Mouse (Mus musculus) A20 (cell line): ENCODE measurements around the gene 4921524J17Rik.

Experiments used
- DNase-seq: peaks from one replicate; pipeline ENCODE4 v3.0.0-alpha.2; 2011; ENCODE audit warnings: low read depth, low spot score

4921524J17Rik gene

DNA sequence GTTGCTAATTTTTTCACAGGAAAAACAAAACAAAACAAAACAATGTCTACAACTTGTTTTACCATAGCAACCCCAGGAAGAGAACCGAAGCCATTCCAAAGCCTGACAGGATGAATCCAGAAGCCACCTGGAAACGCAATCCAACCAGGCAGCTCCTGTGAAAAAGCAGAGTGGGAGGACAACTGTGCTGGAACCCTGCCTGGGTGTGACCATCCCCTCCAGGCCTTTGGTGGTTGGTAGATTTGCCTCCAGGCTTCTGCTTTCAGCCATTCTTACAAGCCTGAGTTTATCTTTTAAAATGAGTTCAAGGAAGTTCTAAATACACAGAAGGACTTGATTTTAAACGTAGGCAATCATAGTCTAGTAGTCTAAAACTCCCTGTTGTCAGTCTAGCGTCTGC, 50.7 kb downstream of the 4921524J17Rik start:
- DNase-seq = no peak

DNA sequence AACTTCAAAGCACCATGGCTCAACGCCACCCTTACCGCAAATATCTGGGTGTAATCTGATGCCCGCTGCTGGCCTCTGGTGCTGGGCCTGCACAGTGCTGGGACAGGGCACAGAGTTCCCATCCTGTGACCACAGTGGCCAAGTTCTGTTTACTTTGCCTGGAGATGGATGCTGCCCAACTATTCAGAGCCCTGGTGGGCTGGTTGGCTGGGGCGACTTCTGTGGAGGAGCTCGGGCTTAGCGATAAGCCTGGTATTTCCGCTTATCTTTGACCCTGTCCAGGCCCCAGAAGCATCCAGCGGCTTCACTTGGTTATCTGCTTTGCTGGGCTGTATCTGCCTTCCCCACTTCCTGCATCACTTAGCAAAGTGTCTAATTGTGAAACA, 51.8 kb downstream of the 4921524J17Rik start:
- no peak for DNase-seq

DNA sequence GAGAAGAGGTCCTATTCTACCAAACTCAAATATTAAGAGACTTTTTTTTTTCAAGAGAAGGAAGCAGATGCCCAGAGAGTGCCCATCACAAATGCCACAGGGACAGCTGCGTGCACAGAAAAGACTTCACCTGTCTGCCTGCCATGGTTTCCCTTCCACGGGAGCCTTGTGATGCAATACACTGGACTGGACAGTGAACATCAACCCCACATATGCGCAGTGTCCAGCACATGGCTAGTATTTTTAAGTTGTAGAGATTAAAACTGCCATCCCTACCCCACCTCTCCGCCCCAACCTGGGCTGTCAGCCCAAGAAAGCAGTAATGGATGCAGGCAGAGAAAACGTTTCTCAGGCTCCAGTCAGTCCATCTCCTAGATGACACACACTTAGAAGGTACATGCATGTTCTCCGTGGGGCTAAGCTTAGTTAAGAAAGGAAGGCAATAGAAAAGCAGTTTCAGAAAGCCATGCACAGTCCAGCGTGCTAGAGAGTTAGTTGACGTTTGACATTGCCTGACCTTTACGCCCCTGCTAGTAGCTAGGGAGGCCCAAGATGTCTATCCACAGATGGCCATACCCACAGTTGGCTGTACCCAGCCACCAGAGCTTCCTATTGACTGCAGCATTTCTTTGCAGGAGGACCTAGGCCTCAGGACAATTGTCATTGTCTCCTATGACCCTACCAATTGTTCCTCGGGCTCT, 52.4 kb downstream of the 4921524J17Rik start:
- no peak for DNase-seq

DNA sequence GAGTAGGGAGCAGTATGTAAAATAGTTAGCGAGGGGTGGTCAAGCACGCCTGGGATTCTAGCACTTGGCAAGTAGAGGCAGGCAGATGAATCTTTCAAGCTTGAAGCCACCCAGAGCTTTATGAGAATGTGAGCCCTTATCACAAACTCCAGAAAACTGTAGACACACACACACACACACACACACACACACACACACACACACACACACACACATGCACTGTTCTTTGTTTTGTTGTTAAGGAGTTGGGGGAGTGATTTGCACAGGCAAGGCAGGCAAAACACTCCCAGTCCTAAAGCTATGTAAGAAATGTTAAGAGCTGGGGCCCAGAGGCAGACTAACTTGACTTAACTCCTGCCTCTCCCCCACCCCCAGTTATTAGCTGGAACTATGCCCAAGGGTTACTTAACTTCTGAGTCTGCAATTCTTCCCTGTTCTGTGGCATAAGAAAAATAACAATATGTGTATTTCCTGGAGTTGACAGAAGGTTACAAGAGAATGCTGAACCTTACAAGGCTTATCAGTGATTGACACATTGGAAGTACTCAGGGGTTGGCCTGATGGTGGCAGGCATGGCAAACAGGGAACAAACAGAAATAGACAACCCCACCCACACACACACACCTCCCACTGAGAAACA, 53.4 kb downstream of the 4921524J17Rik start:
- no peak for DNase-seq

DNA sequence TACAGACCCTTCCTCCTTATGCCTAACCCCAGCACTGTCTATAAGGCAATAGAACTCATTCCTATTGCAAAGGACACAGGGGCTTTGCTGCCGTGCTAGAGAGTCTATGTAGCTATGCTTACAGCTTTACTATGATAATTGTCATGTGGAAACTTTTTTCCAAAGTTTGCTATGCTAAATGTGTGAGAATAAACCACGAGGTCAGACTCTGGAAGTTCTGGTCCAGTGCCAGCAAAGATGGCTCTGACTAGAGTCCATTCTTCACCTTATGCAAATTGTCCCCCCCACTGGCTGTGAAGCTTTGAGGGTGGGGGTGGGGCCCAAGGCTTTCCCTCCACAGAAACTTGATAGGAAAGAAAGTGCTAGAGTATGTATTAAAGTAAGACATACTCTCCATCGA, 56.1 kb downstream of the 4921524J17Rik start:
- DNase-seq = no peak

DNA sequence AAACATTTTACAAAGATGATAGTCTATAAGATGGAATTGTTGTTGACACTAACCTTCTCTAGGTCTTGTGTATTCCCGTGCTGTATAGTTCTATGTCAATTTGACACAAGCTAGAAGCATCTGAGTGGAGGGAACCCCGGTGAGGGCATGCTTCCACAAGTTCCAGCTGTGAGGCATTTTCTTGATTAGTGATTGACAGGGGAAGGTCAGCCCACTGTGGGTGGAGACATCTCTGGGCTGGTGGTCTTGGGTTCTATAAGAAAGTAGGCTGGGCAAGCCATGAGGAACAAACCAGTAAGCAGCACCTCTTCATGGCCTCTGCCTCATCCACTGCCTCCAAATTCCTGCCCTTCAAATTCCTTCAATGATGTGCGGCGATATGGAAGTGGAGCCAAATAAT, 58.3 kb downstream of the 4921524J17Rik start:
- no peak for DNase-seq

DNA sequence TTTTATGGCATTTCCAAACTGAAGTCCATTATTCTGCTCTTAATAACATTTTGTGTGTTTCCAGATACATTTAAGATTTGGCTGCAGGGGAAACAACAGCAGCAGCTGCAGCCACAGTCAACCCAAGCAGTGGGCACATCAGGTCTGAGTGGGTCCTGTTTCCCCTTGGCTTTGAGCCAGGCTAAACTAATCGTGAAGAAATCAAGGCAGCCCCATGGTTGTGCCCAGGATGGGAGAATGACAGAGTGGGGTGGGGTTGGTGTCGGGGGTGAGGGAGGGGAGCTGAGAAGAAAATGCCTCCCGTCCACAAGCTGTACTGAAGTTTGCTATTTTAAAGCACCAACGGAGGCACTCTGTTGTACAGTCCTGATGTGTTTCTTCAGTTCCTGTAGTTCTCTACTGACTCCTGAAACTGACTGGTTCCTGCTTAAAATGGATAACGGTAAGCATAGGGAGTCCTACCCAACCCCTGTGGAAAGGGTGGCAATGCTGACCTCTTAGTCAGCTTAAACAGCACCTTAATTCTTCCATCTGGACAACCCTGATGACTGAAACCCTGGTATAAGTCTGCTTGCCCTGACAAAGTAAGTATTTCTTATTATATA, 59.1 kb downstream of the 4921524J17Rik start:
- DNase-seq = no peak

DNA sequence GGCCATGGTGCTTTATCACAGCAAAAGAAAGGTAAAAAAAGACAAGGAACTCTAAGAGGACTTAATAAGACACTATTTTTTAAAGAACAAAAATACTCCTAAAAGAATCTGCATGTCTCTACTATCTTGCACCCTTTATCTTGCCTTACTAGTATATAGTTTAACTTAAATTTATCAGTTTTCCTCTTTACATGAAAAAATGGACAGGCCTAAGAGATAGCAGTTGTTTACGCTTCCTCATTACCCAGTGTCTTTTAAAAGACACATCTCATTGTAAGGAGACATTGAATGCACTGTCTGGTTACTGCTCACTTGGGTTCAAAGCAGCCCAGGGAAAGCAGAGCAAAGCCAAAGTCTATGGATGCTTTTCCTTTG, 60.2 kb downstream of the 4921524J17Rik start:
- DNase-seq = no peak

DNA sequence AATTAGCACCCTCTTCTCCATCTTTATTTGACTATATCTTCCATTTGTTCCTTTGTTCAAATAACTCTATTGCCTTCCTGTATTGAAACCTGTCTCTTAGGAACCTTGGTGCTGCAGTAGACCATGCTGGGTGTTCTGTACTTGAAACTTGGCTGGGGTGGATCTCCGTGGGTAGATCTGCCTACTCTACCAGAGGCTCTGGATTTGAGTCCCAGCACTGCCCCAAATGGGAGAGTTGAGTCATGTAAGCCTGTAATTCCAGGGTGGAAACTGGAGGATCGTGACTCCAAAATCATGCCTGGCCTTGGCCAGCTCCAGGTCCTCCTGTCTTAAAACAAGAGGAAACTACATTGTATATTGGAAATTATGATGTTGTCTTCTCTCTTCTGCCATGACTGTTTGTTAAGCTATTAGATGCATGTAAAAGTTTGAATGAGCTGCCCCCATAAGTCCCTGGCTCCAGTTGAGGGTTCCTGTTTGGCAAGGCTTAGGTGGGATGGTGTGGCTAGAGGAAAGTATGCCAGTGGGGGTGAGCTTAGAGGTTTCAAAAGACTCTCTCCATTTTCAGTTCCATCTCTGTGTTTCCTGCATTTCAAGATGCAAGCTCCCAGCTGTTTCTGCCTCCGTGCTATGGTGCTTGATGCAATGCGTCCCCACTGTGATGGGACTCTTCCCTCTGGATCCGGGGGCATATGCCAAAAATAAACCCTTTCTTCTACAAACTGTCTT, 60.7 kb downstream of the 4921524J17Rik start:
- no peak for DNase-seq

DNA sequence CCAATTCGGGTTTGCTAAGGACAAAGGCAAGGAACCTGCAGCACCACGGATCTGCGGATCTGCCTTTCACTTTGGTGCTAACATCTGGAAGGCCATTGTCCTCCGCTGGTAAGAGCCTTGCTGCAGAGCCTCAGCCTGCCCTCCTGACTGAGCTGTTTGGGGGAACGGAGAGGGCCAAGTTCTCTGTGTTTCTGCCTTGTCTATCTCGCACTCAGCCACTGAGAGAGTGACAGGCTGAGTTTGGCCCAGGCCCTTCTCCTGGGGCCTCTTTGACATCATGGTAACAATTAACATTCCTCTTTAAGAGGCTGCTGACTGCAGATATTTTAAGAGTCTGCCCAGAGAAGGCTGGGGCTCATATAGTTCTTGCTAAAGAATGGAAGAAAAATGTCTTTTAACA, 67.5 kb downstream of the 4921524J17Rik start:
- DNase-seq = no peak

DNA sequence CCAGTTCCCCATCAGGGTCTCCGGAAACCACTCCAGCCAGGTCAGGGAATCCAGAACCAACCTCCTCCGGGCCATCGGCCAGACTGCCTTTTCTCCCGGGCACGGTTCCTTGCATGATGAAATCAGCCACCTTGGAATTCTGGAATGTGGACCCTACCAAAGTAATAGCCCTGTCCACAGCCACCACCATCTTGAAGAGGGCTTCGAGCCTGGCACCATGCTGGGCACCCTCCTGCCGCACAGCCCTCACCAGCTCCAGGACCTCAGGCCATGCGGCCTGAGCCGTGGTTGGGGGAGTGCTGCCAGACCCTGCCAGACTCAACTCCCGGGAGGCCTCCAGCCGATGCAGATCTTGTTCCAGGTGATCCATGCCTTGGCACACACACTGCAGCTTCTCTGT, 68.0 kb downstream of the 4921524J17Rik start:
- DNase-seq = no peak

DNA sequence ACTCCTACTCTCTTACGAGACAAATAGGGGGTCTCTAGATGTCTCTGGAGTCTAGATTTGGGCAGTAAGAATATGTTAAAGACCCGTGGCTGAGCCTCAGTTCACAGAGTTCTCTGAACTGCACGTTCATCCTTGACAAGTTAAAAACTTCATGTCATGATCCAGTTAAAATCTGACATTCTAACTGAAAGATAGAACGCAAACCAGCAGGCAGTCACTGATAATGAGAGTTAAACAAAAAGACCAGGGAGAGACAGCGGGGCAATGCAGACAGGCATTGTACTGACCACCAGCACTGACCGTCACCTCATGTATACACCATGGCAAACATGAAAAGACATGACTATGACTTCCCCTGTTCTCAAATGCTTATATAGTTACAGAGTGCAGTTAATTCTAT, 69.2 kb downstream of the 4921524J17Rik start:
- no peak for DNase-seq

DNA sequence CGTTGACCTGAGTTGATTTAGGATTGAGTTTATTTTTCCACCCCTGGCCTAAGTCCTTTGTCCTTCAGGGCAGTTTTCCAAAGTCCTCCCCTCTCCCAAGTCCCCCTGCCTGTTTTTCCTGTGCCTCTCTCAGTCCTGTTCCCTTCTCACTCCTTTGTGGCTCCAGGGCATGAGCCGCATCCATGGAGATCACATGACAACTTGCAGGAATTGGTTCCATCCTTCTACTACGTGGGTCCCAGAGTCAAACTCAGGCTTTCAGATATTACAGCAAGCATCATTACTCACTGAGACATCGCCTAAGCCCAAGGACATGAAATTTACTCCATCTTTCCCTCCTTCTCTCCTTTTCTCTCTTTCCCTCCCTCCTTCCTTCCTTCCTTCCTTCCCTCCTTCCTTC, 70.4 kb downstream of the 4921524J17Rik start:
- no peak for DNase-seq
